Mouse (Mus musculus): ENCODE measurements at regions not wholly inside any gene's neighbourhood (a gene's known extent, or its start where the extent isn't known, plus 50 kb on each side); places are given as distances from the start of the nearest gene placed in this dataset.

GRCm38 (mm10) chr4:72331882-72332281, 131.2 kb upstream of the Tle1 start:
- no peak for DNase-seq (ENCODE audit: low spot score)

GRCm38 (mm10) chr4:72329026-72329390, 128.3 kb upstream of the Tle1 start:
- DNase-seq (ENCODE audit: low spot score), result no peak

- no peak for DNase-seq (ENCODE audit: low spot score)
Observed at GRCm38 (mm10) chr4:72328282-72329025, 127.7 kb upstream of the Tle1 start.

- DNase-seq (ENCODE audit: low spot score), result no peak
Observed at GRCm38 (mm10) chr4:72324913-72325312, 124.2 kb upstream of the Tle1 start.

- no peak for DNase-seq (ENCODE audit: low spot score)
Observed at GRCm38 (mm10) chr4:72285112-72285675, 84.5 kb upstream of the Tle1 start.

- DNase-seq (ENCODE audit: low spot score), result no peak
Observed at GRCm38 (mm10) chr4:72250531-72250930, 49.8 kb upstream of the Tle1 start.
